Mouse (Mus musculus) intestine, embryonic 16.5 days (tissue): ENCODE results near the gene Arhgef39. TPM values are rescaled to one million over a fixed set of nuclear protein-coding genes. Genes with fewer than 3 reads are reported as not detected.

ENCODE experiments used
- ATAC-seq: fragments of 200-750 bp; cut with Nextera tagmentation; 2 replicates; pipeline ENCODE4 v1.8.0; 2017; ENCODE audit warnings: moderate TSS enrichment, moderate library complexity
- H3K27ac ChIP-seq: fragments of 300-500 bp; sonication (generic); 2 replicates; pipeline ENCODE4 v1.5.1; 2014; ENCODE audit warnings: mild to moderate bottlenecking, low read length
- H3K27me3 ChIP-seq: fragments of 300-500 bp; sonication (generic); replicated peaks from 2 replicates; pipeline ENCODE4 v1.6.1; 2014; ENCODE audit warnings: low read length, control low read depth, mixed read lengths; ENCODE audit not compliant: control insufficient read depth, insufficient read depth
- H3K36me3 ChIP-seq: fragments of 300-500 bp; sonication (generic); 2 replicates; pipeline ENCODE4 v1.6.1; 2014; ENCODE audit warnings: low read length, control low read depth; ENCODE audit not compliant: control insufficient read depth, insufficient read depth
- H3K4me1 ChIP-seq: fragments of 300-500 bp; sonication (generic); 2 replicates; pipeline ENCODE4 v1.6.1; 2014; ENCODE audit warnings: low read length, control low read depth, mixed read lengths; ENCODE audit not compliant: control insufficient read depth, insufficient read depth
- H3K4me2 ChIP-seq: fragments of 300-500 bp; sonication (generic); 2 replicates; pipeline ENCODE4 v1.6.1; 2014; ENCODE audit warnings: low read depth, low read length, control low read depth
- H3K4me3 ChIP-seq: fragments of 300-500 bp; sonication (generic); 2 replicates; pipeline ENCODE4 v1.5.1; 2014; ENCODE audit warnings: mild to moderate bottlenecking, low read length
- H3K9ac ChIP-seq: fragments of 300-500 bp; sonication (generic); 2 replicates; pipeline ENCODE4 v1.6.1; 2014; ENCODE audit warnings: low read depth, low read length
- H3K9me3 ChIP-seq: fragments of 300-500 bp; sonication (generic); 2 replicates; pipeline ENCODE4 v1.6.1; 2016; ENCODE audit warnings: low read length, control low read depth; ENCODE audit not compliant: control insufficient read depth
- WGBS: fragments of 180-500 bp; shearing (Covaris S2); extraction: QIAGEN DNeasy Blood & Tissue Kit; methylation state at CpG from one replicate; pipeline ENCODE4 v1.1.7; 2014; 5-methylcytosine and 5-hydroxymethylcytosine counted together
- polyA plus RNA-seq: library from polyadenylated mRNA; unstranded; fragments of >200 nt; fragmentation: Nextera tagmentation; extraction: Ambion mirVana; gene quantifications from 2 replicates; pipeline ENCODE4 v1.2.1, GENCODE M21; 2015

The Arhgef39 gene
- polyA plus RNA-seq, 1 experiment from 2014 or later, result 49.7 TPM

DNA sequence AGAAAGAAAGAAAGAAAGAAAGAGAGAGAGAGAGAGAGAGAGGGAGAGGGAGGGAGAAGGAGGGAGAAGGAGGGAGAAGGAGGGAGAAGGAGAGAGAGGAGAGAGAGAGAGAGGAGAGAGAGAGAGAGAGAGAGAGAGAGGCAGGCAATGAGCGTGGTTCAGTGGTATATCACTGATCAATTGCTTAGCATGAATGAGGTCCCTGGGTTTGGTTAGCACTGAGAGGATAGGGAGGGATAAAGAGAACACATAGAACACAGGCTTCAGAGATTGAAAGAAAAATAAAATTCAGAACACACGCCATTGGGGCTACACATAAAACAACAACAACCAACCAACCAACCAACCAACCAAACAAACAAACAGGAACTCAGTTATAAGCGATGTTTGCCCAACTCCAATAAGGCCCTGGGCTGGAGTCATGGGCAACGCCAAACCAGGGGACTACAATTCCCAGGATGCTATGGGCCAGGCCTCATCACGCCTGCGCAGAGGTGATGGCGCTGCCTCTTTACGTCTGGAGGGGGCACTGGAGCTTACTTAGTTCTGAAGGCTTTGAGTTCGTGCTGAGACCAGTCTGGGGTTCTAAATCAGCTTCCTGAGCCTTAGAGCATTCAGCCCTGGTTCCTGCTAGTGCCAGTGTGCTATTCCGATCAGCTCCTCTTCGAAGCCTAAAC lies 21.5 kb downstream of the Arhgef39 start:
- peak; percentile 81 for ATAC-seq
- H3K27me3 ChIP-seq, result no peaks in the 10 kb centered on the region
- WGBS, result 19% methylated on average over 11 of the region's 11 CpGs
- no peaks in the 10 kb centered on the region for H3K36me3 ChIP-seq
- H3K9ac ChIP-seq, result peak overlapping the region; percentile 50
- H3K4me3 ChIP-seq, result peak overlapping the region; percentile 35
- H3K4me1 ChIP-seq, result 0 out of 2 replicates have a peak, but pooled peaks cover 5% of the 10 kb centered on the region
- peak overlapping the region; percentile 54 for H3K4me2 ChIP-seq
- H3K9me3 ChIP-seq, result no peaks in the 10 kb centered on the region
- no peak overlapping the region for H3K27ac ChIP-seq

DNA sequence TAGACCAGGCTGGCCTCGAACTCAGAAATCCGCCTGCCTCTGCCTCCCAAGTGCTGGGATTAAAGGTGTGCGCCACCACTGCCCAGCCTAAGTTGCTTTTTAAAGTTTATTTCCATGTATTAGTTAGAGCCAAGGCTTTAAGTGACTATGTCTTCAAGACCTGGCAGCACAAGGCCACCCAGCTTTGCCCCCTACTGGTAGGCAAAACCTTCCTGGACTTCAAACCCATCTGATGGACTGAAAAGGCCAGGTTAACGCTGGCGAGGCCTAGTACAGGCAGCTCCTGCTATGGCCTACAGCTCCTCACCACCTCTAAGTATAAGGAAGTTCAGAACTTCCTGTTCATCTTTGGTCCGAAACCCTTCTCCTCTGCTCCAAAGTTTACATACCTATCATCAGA lies 22.9 kb downstream of the Arhgef39 start:
- H3K27me3 ChIP-seq, result no peaks in the 10 kb centered on the region
- no peak for ATAC-seq
- 84% methylated on average over 6 of the region's 6 CpGs for WGBS
- no peak overlapping the region for H3K27ac ChIP-seq
- H3K4me2 ChIP-seq, result no peak overlapping the region
- no peaks in the 10 kb centered on the region for H3K9me3 ChIP-seq
- H3K9ac ChIP-seq, result no peak overlapping the region
- H3K4me1 ChIP-seq, result no peaks in the 10 kb centered on the region
- no peak overlapping the region for H3K4me3 ChIP-seq
- no peaks in the 10 kb centered on the region for H3K36me3 ChIP-seq

DNA sequence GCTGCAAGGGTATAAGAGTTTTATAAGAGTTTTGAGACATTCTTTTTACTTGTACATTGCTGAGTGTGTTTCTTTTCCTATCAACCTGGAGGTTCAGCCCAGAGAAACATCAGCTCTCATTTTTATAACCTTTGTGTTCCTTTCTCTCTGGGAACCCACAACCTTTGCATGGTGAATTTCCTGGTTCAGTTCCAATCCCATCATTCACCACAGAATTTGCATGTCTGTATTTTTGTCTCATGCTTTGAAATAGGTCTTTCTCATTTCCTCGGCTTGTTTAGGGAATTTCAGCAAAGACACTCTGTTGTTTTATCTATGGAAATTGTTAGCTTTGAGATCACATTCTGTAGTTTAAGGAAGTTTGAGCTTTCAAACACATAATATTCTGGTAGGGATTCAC lies 25.9 kb downstream of the Arhgef39 start:
- no peaks in the 10 kb centered on the region for H3K27me3 ChIP-seq
- H3K27ac ChIP-seq, result no peak overlapping the region
- H3K36me3 ChIP-seq, result no peaks in the 10 kb centered on the region
- no peak overlapping the region for H3K9ac ChIP-seq
- 71% methylated on average over 1 of the region's 1 CpGs for WGBS
- no peak overlapping the region for H3K4me2 ChIP-seq
- no peaks in the 10 kb centered on the region for H3K4me1 ChIP-seq
- ATAC-seq, result no peak
- no peak overlapping the region for H3K4me3 ChIP-seq
- no peaks in the 10 kb centered on the region for H3K9me3 ChIP-seq

DNA sequence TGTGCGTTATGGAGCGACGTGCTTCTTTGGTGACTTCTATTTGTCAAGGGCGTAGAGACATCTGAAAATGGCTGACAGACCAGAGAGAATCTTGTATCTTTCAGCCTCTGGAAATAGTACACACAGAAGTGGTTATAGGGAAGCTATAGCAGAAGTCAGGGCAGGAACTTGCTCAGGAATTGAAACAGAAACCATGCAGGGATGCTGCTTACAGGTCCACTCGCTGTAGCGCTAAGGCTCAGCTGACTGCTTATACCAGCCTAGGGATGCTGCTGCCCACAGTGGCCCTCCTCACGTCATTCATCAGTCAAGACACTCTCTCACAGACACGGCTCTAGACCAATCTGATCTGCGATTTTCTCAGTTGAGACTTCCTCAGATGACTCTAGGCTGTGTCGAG lies 29.2 kb downstream of the Arhgef39 start:
- no peak overlapping the region for H3K4me2 ChIP-seq
- no peaks in the 10 kb centered on the region for H3K4me1 ChIP-seq
- H3K9ac ChIP-seq, result no peak overlapping the region
- H3K36me3 ChIP-seq, result no peaks in the 10 kb centered on the region
- H3K27me3 ChIP-seq, result no peaks in the 10 kb centered on the region
- no peak overlapping the region for H3K27ac ChIP-seq
- no peak overlapping the region for H3K4me3 ChIP-seq
- no peaks in the 10 kb centered on the region for H3K9me3 ChIP-seq
- WGBS, result 91% methylated on average over 10 of the region's 10 CpGs
- no peak for ATAC-seq

DNA sequence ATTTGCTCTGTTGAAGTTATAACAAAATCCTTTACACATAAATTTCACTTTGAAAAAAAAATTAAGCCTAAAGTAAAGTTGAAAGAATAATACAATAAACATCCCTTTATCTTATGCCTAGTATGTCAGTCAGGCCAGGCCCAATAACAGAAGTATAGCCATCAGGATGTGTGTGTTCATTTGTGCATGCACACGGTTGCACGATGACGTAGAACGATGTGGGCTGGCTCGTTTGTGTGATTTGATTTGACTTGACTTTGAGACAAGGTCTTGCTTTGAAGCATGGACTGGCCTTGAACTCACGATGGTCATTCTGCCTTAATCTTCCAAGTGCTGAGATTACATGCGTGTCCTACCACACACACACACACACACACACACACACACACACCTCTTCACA lies 32.6 kb downstream of the Arhgef39 start:
- Histone ChIP-seq H3K27me3 (no peaks in the 10 kb centered on the region), H3K27ac (no peak overlapping the region), H3K9me3 (no peaks in the 10 kb centered on the region), H3K4me2 (no peak overlapping the region), H3K9ac (no peak overlapping the region), H3K4me3 (no peak overlapping the region), H3K4me1 (no peaks in the 10 kb centered on the region), H3K36me3 (no peaks in the 10 kb centered on the region)
- no peak for ATAC-seq
- 94% methylated on average over 7 of the region's 7 CpGs for WGBS

DNA sequence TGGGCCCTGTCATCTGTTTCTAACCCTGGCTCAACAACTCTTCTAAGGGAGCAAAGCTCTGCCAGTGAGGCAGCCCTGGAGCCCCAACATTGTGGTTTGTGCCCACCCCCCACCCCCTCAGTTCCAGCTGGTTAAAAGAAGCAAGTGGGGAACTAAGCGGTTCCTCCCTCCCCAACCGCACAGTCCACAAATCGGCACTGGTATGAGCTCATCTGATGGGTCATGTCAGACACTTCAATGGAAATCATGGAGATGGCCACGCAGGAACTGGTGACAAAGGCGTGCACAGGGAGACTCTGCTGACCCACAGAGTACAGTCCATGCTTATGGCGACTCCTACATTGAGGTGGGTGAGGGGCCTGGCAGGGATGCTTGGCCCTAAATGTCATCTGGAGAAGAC lies 33.6 kb downstream of the Arhgef39 start:
- Histone ChIP-seq H3K4me1 (no peaks in the 10 kb centered on the region), H3K4me3 (no peak overlapping the region), H3K9me3 (no peaks in the 10 kb centered on the region), H3K4me2 (no peak overlapping the region), H3K27ac (no peak overlapping the region), H3K27me3 (no peaks in the 10 kb centered on the region), H3K36me3 (no peaks in the 10 kb centered on the region), H3K9ac (no peak overlapping the region)
- WGBS, result 89% methylated on average over 6 of the region's 6 CpGs
- no peak for ATAC-seq

DNA sequence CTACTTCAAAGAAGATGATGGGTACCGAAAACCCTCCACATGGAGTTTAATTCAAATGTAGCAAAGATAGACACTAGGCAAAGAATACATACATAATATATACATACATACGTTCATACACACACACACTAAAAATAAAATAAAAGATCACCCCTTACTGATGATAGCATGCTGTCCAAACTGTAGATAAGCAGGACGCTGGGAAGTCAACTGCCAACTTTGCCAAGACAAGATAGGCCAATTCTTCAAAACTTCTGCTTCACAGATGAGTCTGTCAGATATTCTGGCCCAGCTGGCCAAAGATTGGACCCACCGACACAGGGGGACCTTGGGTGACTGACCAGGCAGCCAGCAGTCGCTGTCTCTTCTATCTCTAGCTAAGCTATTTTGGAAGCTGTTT lies 36.4 kb downstream of the Arhgef39 start:
- Histone ChIP-seq H3K27me3 (no peaks in the 10 kb centered on the region), H3K4me2 (no peak overlapping the region), H3K4me3 (no peak overlapping the region), H3K9ac (no peak overlapping the region), H3K27ac (no peak overlapping the region), H3K4me1 (no peaks in the 10 kb centered on the region), H3K36me3 (no peaks in the 10 kb centered on the region), H3K9me3 (no peaks in the 10 kb centered on the region)
- ATAC-seq, result no peak
- 87% methylated on average over 5 of the region's 5 CpGs for whole genome bisulfite sequencing

DNA sequence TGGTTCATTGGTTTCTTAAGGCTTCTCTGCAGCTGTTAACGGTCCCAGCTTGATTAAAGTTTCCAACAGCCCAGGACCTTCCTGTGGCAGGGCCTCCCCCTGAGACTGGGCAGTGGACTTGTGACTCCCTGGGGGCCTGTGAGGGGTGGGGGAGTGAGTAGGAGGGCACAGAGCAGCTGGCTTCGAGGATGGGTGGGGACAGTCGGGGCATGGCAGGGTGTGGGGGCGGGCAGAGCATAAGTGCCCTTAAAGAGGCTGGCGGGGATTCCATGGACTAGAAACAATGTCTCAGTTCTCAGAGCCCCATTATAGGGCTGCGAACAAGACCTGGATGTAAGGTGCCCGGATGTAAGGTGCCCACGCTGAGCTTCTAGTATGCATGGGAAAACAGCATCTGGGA lies 42.4 kb downstream of the Arhgef39 start:
- WGBS, result 19% methylated on average over 8 of the region's 8 CpGs
- no peak overlapping the region for H3K27ac ChIP-seq
- no peak for ATAC-seq
- H3K36me3 ChIP-seq, result no peaks in the 10 kb centered on the region
- no peak overlapping the region for H3K4me3 ChIP-seq
- no peak overlapping the region for H3K4me2 ChIP-seq
- no peaks in the 10 kb centered on the region for H3K9me3 ChIP-seq
- peaks cover 11% of the 10 kb centered on the region for H3K4me1 ChIP-seq
- no peak overlapping the region for H3K9ac ChIP-seq
- H3K27me3 ChIP-seq, result peaks cover 16% of the 10 kb centered on the region

DNA sequence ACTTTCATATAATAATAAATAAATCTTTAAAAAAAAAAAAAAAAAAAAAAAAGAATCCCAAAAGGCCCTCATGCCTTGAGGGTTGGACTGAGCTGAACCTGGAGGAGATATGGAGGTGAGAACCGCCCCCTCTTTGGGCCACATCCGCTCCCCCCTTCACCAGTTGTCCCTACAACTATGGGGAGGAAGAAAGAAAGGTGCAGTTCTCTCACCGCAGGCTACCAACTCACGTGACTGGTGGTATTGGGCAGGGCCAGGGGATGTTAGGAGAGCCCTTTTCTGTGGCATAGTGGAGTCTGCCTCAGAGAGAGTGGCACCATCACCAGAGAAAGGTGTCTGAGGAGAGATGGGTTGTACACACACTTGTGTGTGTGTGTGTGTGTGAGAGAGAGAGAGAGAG lies 43.0 kb downstream of the Arhgef39 start:
- Histone ChIP-seq H3K27ac (no peak overlapping the region), H3K4me1 (peaks cover 11% of the 10 kb centered on the region), H3K9me3 (no peaks in the 10 kb centered on the region), H3K36me3 (no peaks in the 10 kb centered on the region), H3K4me2 (no peak overlapping the region), H3K9ac (no peak overlapping the region), H3K27me3 (peaks cover 20% of the 10 kb centered on the region), H3K4me3 (no peak overlapping the region)
- no peak for ATAC-seq
- WGBS, result 30% methylated on average over 4 of the region's 4 CpGs
